Mouse (Mus musculus) liver, embryonic 15.5 days (tissue): Measurements from ENCODE around the gene Vsnl1. TPM values are rescaled to one million over a fixed set of nuclear protein-coding genes. Genes with fewer than 3 reads are reported as not detected.

ENCODE experiments used
- ATAC-seq: fragments of 200-750 bp; cut with Nextera tagmentation; 2 replicates; pipeline ENCODE4 v1.8.0; 2017; ENCODE audit warnings: moderate number of reproducible peaks, mild to moderate bottlenecking, moderate library complexity; ENCODE audit not compliant: insufficient read depth
- H3K27ac ChIP-seq: fragments of 300-500 bp; sonication (generic); replicated peaks from 2 replicates; pipeline ENCODE4 v1.5.1; 2015; ENCODE audit warnings: mild to moderate bottlenecking, inconsistent platforms
- H3K27me3 ChIP-seq: fragments of 300-500 bp; sonication (generic); 2 replicates; pipeline ENCODE4 v1.6.1; 2015; ENCODE audit warnings: mild to moderate bottlenecking, inconsistent platforms
- H3K36me3 ChIP-seq: fragments of 300-500 bp; sonication (generic); replicated peaks from 2 replicates; pipeline ENCODE4 v1.6.1; 2015; ENCODE audit warnings: moderate library complexity, mild to moderate bottlenecking, inconsistent platforms
- H3K4me1 ChIP-seq: fragments of 300-500 bp; sonication (generic); replicated peaks from 2 replicates; pipeline ENCODE4 v1.6.1; 2015; ENCODE audit warnings: inconsistent platforms
- H3K4me2 ChIP-seq: fragments of 300-500 bp; sonication (generic); 2 replicates; pipeline ENCODE4 v1.6.1; 2015; ENCODE audit warnings: moderate library complexity, mild to moderate bottlenecking, inconsistent platforms
- H3K4me3 ChIP-seq: fragments of 300-500 bp; sonication (generic); replicated peaks from 2 replicates; pipeline ENCODE4 v1.5.1; 2015; ENCODE audit warnings: mild to moderate bottlenecking, inconsistent platforms
- H3K9ac ChIP-seq: fragments of 300-500 bp; sonication (generic); 2 replicates; pipeline ENCODE4 v1.6.1; 2015; ENCODE audit warnings: moderate library complexity, mild to moderate bottlenecking, inconsistent platforms
- H3K9me3 ChIP-seq: fragments of 300-500 bp; sonication (generic); replicated peaks from 2 replicates; pipeline ENCODE4 v1.6.1; 2016; ENCODE audit warnings: inconsistent platforms
- WGBS: fragments of 180-500 bp; shearing (Covaris S2); methylation state at CpG from one replicate; pipeline ENCODE4 v1.1.7; 2015; ENCODE audit warnings: mixed read lengths; ENCODE audit not compliant: insufficient replicate concordance; 5-methylcytosine and 5-hydroxymethylcytosine counted together
- polyA plus RNA-seq: library from polyadenylated mRNA; unstranded; fragments of >200 nt; fragmentation: Nextera tagmentation; extraction: Ambion mirVana; gene quantifications from 2 replicates; pipeline ENCODE4 v1.2.1, GENCODE M21; 2015

Vsnl1 gene
- polyA plus RNA-seq, 1 experiment from 2014 or later = 0.07 TPM

GRCm38 (mm10) chr12:11433716-11434115 is 2.7 kb downstream of the Vsnl1 start:
- Histone ChIP-seq H3K9ac (no peak overlapping the region), H3K36me3 (no peaks in the 10 kb centered on the region), H3K4me3 (no peak overlapping the region), H3K27me3 (peaks cover 32% of the 10 kb centered on the region), H3K27ac (no peak overlapping the region), H3K9me3 (no peaks in the 10 kb centered on the region), H3K4me1 (no peaks in the 10 kb centered on the region), H3K4me2 (no peak overlapping the region)
- ATAC-seq = no peak
- WGBS = 43% methylated on average over 1 of the region's 1 CpGs

GRCm38 (mm10) chr12:11433126-11433525 is 3.3 kb downstream of the Vsnl1 start:
- Histone ChIP-seq H3K4me1 (no peaks in the 10 kb centered on the region), H3K4me2 (no peak overlapping the region), H3K9me3 (no peaks in the 10 kb centered on the region), H3K4me3 (no peak overlapping the region), H3K9ac (no peak overlapping the region), H3K27ac (no peak overlapping the region), H3K27me3 (peaks cover 31% of the 10 kb centered on the region), H3K36me3 (no peaks in the 10 kb centered on the region)
- WGBS = 71% methylated on average over 1 of the region's 1 CpGs
- ATAC-seq = no peak

GRCm38 (mm10) chr12:11427396-11427795 is 9.0 kb downstream of the Vsnl1 start:
- no peak for ATAC-seq
- H3K36me3 ChIP-seq = no peaks in the 10 kb centered on the region
- no peaks in the 10 kb centered on the region for H3K9me3 ChIP-seq
- H3K9ac ChIP-seq = no peak overlapping the region
- no peak overlapping the region for H3K4me2 ChIP-seq
- WGBS = 61% methylated on average over 4 of the region's 4 CpGs
- H3K4me3 ChIP-seq = no peak overlapping the region
- H3K4me1 ChIP-seq = no peaks in the 10 kb centered on the region
- H3K27me3 ChIP-seq = no peaks in the 10 kb centered on the region
- H3K27ac ChIP-seq = no peak overlapping the region

GRCm38 (mm10) chr12:11418112-11418511 is 18.3 kb downstream of the Vsnl1 start:
- Histone ChIP-seq H3K27ac (no peak overlapping the region), H3K9ac (no peak overlapping the region), H3K27me3 (no peaks in the 10 kb centered on the region)

GRCm38 (mm10) chr12:11407679-11408078 is 28.7 kb downstream of the Vsnl1 start:
- no peak overlapping the region for H3K4me3 ChIP-seq
- 62% methylated on average over 4 of the region's 4 CpGs for WGBS
- H3K4me2 ChIP-seq = no peak overlapping the region
- no peak overlapping the region for H3K9ac ChIP-seq
- no peak for ATAC-seq
- no peak overlapping the region for H3K27ac ChIP-seq
- H3K36me3 ChIP-seq = no peaks in the 10 kb centered on the region
- H3K9me3 ChIP-seq = no peaks in the 10 kb centered on the region
- no peaks in the 10 kb centered on the region for H3K27me3 ChIP-seq
- H3K4me1 ChIP-seq = no peaks in the 10 kb centered on the region

More at GRCm38 (mm10) chr12:11418112-11418511, 18.3 kb downstream of the Vsnl1 start:
- Histone ChIP-seq H3K36me3 (no peaks in the 10 kb centered on the region), H3K9me3 (no peaks in the 10 kb centered on the region), H3K4me3 (no peak overlapping the region), H3K4me2 (no peak overlapping the region), H3K4me1 (no peaks in the 10 kb centered on the region)
- no peak for ATAC-seq
- WGBS = 56% methylated on average over 6 of the region's 6 CpGs

GRCm38 (mm10) chr12:11398791-11399190 is 37.6 kb downstream of the Vsnl1 start:
- Histone ChIP-seq H3K9ac (no peak overlapping the region), H3K36me3 (no peaks in the 10 kb centered on the region), H3K27ac (no peak overlapping the region), H3K9me3 (no peaks in the 10 kb centered on the region), H3K4me3 (no peak overlapping the region), H3K27me3 (no peaks in the 10 kb centered on the region), H3K4me1 (no peaks in the 10 kb centered on the region), H3K4me2 (no peak overlapping the region)
- WGBS = 67% methylated on average over 6 of the region's 6 CpGs
- ATAC-seq = no peak

- no peaks in the 10 kb centered on the region for H3K36me3 ChIP-seq
- H3K4me1 ChIP-seq = no peaks in the 10 kb centered on the region
- H3K27me3 ChIP-seq = no peaks in the 10 kb centered on the region
- no peak for ATAC-seq
- no peak overlapping the region for H3K9ac ChIP-seq
- no peak overlapping the region for H3K4me2 ChIP-seq
- WGBS = 57% methylated on average over 5 of the region's 5 CpGs
- no peaks in the 10 kb centered on the region for H3K9me3 ChIP-seq
- H3K27ac ChIP-seq = no peak overlapping the region
- no peak overlapping the region for H3K4me3 ChIP-seq
Measured at GRCm38 (mm10) chr12:11397029-11397428, 39.4 kb downstream of the Vsnl1 start.

GRCm38 (mm10) chr12:11395470-11395869 is 40.9 kb downstream of the Vsnl1 start:
- no peak overlapping the region for H3K9ac ChIP-seq
- WGBS = 41% methylated on average over 2 of the region's 2 CpGs
- ATAC-seq = no peak
- H3K4me3 ChIP-seq = no peak overlapping the region
- no peaks in the 10 kb centered on the region for H3K4me1 ChIP-seq
- H3K4me2 ChIP-seq = no peak overlapping the region
- H3K36me3 ChIP-seq = no peaks in the 10 kb centered on the region
- no peaks in the 10 kb centered on the region for H3K27me3 ChIP-seq
- H3K9me3 ChIP-seq = no peaks in the 10 kb centered on the region
- H3K27ac ChIP-seq = no peak overlapping the region

- no peaks in the 10 kb centered on the region for H3K9me3 ChIP-seq
- H3K36me3 ChIP-seq = no peaks in the 10 kb centered on the region
- ATAC-seq = no peak
- no peak overlapping the region for H3K27ac ChIP-seq
- H3K9ac ChIP-seq = no peak overlapping the region
- H3K4me2 ChIP-seq = no peak overlapping the region
- H3K27me3 ChIP-seq = no peaks in the 10 kb centered on the region
- WGBS = 11% methylated on average over 1 of the region's 1 CpGs
- no peaks in the 10 kb centered on the region for H3K4me1 ChIP-seq
- H3K4me3 ChIP-seq = no peak overlapping the region
Measured at GRCm38 (mm10) chr12:11392525-11392924, 43.9 kb downstream of the Vsnl1 start.

- Histone ChIP-seq H3K4me3 (no peak overlapping the region), H3K27me3 (no peaks in the 10 kb centered on the region), H3K9me3 (no peaks in the 10 kb centered on the region), H3K4me1 (no peaks in the 10 kb centered on the region), H3K4me2 (no peak overlapping the region), H3K36me3 (no peaks in the 10 kb centered on the region), H3K9ac (no peak overlapping the region), H3K27ac (no peak overlapping the region)
- 53% methylated on average over 7 of the region's 7 CpGs for WGBS
- no peak for ATAC-seq
Measured at GRCm38 (mm10) chr12:11391244-11391949, 45.0 kb downstream of the Vsnl1 start.

GRCm38 (mm10) chr12:11389141-11389540 is 47.3 kb downstream of the Vsnl1 start:
- Histone ChIP-seq H3K27me3 (no peaks in the 10 kb centered on the region), H3K4me3 (no peak overlapping the region), H3K27ac (no peak overlapping the region), H3K9ac (no peak overlapping the region), H3K36me3 (no peaks in the 10 kb centered on the region), H3K4me1 (no peaks in the 10 kb centered on the region), H3K4me2 (no peak overlapping the region), H3K9me3 (no peaks in the 10 kb centered on the region)
- no peak for ATAC-seq
- 64% methylated on average over 7 of the region's 7 CpGs for WGBS

- H3K27ac ChIP-seq = no peak overlapping the region
- 67% methylated on average over 1 of the region's 1 CpGs for WGBS
Measured at GRCm38 (mm10) chr12:11384754-11385153, 51.7 kb downstream of the Vsnl1 start.

More at GRCm38 (mm10) chr12:11384754-11385153, 51.7 kb downstream of the Vsnl1 start:
- Histone ChIP-seq H3K9me3 (no peaks in the 10 kb centered on the region), H3K4me3 (no peak overlapping the region), H3K9ac (no peak overlapping the region), H3K4me1 (no peaks in the 10 kb centered on the region), H3K36me3 (no peaks in the 10 kb centered on the region), H3K27me3 (no peaks in the 10 kb centered on the region), H3K4me2 (no peak overlapping the region)
- no peak for ATAC-seq
